Mouse (Mus musculus): Measurements from ENCODE around the gene Iqgap2. TPM values are rescaled to one million over a fixed set of nuclear protein-coding genes. Genes with fewer than 3 reads are reported as not detected.

The Iqgap2 gene
- polyA plus RNA-seq, 1 experiment from 2014 or later: 5.2 TPM

DNA sequence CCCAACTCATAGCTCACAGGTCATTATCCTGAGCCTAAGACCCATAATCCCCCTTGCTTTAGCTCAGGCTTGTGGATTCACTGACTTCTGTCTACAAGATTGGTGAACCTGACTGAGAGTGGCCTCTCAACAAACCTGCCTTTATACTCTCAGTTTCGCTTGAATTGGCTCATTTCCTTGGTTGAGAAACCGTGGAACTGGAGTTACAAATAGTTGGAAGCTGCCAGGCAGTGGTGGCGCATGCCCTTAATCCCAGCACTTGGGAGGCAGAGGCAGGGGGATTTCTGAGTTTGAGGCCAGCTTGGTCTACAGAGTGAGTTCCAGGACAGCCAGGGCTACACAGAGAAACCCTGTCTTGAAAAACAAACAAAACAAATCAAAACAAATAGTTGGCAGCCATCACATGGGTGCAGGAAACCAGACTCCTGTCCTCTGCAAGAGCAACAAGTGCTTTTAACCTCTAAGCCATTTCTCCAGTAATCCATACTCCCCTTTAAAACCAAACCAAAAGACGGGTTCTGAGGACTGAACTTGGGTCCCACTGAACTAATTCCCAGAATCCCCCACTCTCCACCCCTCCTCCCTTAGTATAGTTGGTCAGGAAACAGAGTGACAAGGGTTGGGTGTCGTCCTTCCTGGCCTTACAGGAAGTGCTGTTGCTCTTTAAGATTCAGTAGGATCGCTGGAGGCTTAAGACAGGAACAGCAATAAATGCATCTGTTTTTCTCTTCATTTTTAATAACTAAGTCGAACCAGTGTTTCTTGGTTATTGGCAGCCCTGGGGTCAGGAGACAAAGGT is 239.7 kb downstream of the Iqgap2 start:
- H3K4me2 ChIP-seq (ENCODE audit: low read depth, low read length): no peak overlapping the region
- H3K36me3 ChIP-seq (ENCODE audit: control insufficient read depth, insufficient read depth, low read length): no peaks in the 10 kb centered on the region
- no peaks in the 10 kb centered on the region for H3K9me3 ChIP-seq (ENCODE audit: control insufficient read depth, low read length)
- 73% methylated on average over 7 of the region's 7 CpGs for WGBS
- no peak for ATAC-seq (ENCODE audit: low read depth)
- peaks cover 6% of the 10 kb centered on the region for H3K4me1 ChIP-seq (replicated peaks; ENCODE audit: control insufficient read depth, insufficient read depth, low read length)
- H3K27me3 ChIP-seq (ENCODE audit: control insufficient read depth, insufficient read depth, low read depth, low read length): no peaks in the 10 kb centered on the region
- H3K9ac ChIP-seq (ENCODE audit: low read length): no peak overlapping the region
- H3K4me3 ChIP-seq (ENCODE audit: low read length): no peak overlapping the region
- H3K27ac ChIP-seq (ENCODE audit: low read length): no peak overlapping the region

DNA sequence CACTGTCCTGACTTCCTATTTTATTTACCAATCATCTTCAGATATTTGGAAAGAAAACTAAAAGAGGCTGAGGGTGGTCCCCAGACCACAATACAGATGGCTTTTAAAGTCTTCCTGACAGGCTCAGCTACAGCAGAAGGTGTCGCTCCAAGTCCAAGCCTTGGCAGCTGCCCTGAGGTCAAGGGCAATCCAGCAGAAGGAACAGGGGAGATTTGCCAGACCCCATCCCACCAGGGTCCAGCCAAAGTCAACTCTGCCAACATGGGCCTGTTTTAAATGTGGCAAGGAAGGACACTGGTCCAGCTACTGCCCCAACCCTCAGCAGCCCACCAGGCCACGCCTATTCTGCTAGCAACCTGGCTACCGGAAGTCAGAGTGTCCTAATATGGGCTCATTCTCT is 241.8 kb downstream of the Iqgap2 start:
- Histone ChIP-seq H3K36me3 (ENCODE audit: control insufficient read depth, insufficient read depth, low read length) (no peaks in the 10 kb centered on the region), H3K4me1 (replicated peaks; ENCODE audit: control insufficient read depth, insufficient read depth, low read length) (no peaks in the 10 kb centered on the region)
- no peak for ATAC-seq (ENCODE audit: low read depth)

DNA sequence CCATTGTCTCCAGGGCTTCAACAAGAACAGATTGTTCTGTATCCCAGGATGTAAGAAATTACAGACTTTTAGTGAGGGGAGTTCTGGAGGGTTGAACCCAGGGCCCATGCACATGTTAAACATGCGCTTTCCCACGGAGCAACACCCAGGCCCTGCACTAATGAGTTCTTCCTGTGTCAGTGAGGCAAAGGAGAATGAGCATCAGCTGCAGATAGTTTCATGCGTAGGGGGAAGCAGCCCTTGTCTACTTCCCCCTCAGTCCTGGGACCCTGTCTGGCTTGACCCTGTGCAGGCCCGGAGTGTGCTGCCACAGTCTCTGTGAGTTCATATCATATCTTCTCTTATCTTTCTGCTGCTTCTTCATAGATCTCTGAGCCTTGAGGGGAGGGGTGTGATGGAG is 244.5 kb downstream of the Iqgap2 start:
- ATAC-seq (ENCODE audit: low read depth): no peak
- Histone ChIP-seq H3K4me1 (replicated peaks; ENCODE audit: control insufficient read depth, insufficient read depth, low read length) (no peaks in the 10 kb centered on the region), H3K27ac (ENCODE audit: low read length) (no peak overlapping the region), H3K27me3 (ENCODE audit: control insufficient read depth, insufficient read depth, low read depth, low read length) (no peaks in the 10 kb centered on the region), H3K9me3 (ENCODE audit: control insufficient read depth, low read length) (no peaks in the 10 kb centered on the region), H3K36me3 (ENCODE audit: control insufficient read depth, insufficient read depth, low read length) (no peaks in the 10 kb centered on the region), H3K9ac (ENCODE audit: low read length) (no peak overlapping the region), H3K4me2 (ENCODE audit: low read depth, low read length) (no peak overlapping the region), H3K4me3 (ENCODE audit: low read length) (no peak overlapping the region)
- 70% methylated on average over 4 of the region's 4 CpGs for WGBS

More for the DNA sequence above, 241.8 kb downstream of the Iqgap2 start:
- 94% methylated on average over 3 of the region's 3 CpGs for WGBS
- H3K9ac ChIP-seq (ENCODE audit: low read length): no peak overlapping the region
- no peak overlapping the region for H3K27ac ChIP-seq (ENCODE audit: low read length)
- H3K4me3 ChIP-seq (ENCODE audit: low read length): no peak overlapping the region
- no peaks in the 10 kb centered on the region for H3K9me3 ChIP-seq (ENCODE audit: control insufficient read depth, low read length)
- H3K4me2 ChIP-seq (ENCODE audit: low read depth, low read length): no peak overlapping the region
- no peaks in the 10 kb centered on the region for H3K27me3 ChIP-seq (ENCODE audit: control insufficient read depth, insufficient read depth, low read depth, low read length)

DNA sequence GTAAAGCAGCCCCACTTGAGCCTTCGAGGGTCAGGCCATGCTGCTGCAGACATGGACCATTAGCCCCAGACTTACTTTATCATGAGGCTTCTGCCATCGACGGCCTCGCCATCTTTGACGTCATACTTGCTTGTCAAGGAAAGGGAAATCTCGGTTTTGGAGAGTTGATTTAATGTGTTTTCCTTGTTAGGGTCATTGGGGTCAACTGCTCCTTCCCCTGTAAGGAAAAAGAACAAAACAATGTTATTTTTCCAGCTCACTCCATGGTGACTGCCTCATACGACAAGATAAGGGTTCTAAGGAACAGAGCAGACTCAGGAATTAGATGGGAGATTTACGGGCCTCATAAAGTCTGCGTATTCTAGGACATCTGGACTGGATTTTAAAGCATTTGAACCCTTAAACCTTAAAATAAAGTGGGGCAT is 245.0 kb downstream of the Iqgap2 start:
- H3K27ac ChIP-seq (ENCODE audit: low read length): no peak overlapping the region
- H3K36me3 ChIP-seq (ENCODE audit: control insufficient read depth, insufficient read depth, low read length): no peaks in the 10 kb centered on the region
- WGBS: 51% methylated on average over 9 of the region's 9 CpGs
- ATAC-seq (ENCODE audit: low read depth): no peak
- H3K27me3 ChIP-seq (ENCODE audit: control insufficient read depth, insufficient read depth, low read depth, low read length): no peaks in the 10 kb centered on the region
- no peak overlapping the region for H3K4me2 ChIP-seq (ENCODE audit: low read depth, low read length)
- H3K9ac ChIP-seq (ENCODE audit: low read length): no peak overlapping the region
- no peaks in the 10 kb centered on the region for H3K9me3 ChIP-seq (ENCODE audit: control insufficient read depth, low read length)
- H3K4me1 ChIP-seq (replicated peaks; ENCODE audit: control insufficient read depth, insufficient read depth, low read length): peaks cover under 1% of the 10 kb centered on the region; the same call in 1 of the 2 replicates
- H3K4me3 ChIP-seq (ENCODE audit: low read length): no peak overlapping the region

DNA sequence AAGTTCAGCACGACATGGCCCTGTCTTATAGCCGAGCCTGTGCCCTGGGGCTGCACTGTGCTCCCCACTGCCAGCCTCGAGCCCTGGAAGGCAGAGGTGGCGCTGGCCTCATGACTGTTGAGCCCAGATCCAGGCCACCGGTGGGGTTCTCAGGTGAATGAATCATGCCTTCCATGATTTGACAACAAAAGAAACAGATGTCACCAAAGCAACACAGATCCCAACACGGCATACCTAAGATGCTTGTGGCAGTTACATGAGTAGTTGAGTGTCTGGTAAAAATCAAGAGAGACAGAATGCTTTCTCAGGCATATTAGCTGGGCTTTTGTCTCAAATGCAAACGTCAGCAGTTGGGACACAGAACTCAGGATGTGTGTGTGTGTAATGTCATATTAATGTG is 248.0 kb downstream of the Iqgap2 start:
- Histone ChIP-seq H3K9me3 (ENCODE audit: control insufficient read depth, low read length) (no peaks in the 10 kb centered on the region), H3K27ac (ENCODE audit: low read length) (no peak overlapping the region), H3K4me1 (replicated peaks; ENCODE audit: control insufficient read depth, insufficient read depth, low read length) (peaks cover 13% of the 10 kb centered on the region), H3K4me2 (ENCODE audit: low read depth, low read length) (no peak overlapping the region), H3K9ac (ENCODE audit: low read length) (0 out of 2 replicates have a peak overlapping the region, but pooled peaks have one; percentile 16), H3K4me3 (ENCODE audit: low read length) (no peak overlapping the region), H3K36me3 (ENCODE audit: control insufficient read depth, insufficient read depth, low read length) (no peaks in the 10 kb centered on the region), H3K27me3 (ENCODE audit: control insufficient read depth, insufficient read depth, low read depth, low read length) (no peaks in the 10 kb centered on the region)
- 62% methylated on average over 7 of the region's 7 CpGs for WGBS
- ATAC-seq (ENCODE audit: low read depth): no peak

DNA sequence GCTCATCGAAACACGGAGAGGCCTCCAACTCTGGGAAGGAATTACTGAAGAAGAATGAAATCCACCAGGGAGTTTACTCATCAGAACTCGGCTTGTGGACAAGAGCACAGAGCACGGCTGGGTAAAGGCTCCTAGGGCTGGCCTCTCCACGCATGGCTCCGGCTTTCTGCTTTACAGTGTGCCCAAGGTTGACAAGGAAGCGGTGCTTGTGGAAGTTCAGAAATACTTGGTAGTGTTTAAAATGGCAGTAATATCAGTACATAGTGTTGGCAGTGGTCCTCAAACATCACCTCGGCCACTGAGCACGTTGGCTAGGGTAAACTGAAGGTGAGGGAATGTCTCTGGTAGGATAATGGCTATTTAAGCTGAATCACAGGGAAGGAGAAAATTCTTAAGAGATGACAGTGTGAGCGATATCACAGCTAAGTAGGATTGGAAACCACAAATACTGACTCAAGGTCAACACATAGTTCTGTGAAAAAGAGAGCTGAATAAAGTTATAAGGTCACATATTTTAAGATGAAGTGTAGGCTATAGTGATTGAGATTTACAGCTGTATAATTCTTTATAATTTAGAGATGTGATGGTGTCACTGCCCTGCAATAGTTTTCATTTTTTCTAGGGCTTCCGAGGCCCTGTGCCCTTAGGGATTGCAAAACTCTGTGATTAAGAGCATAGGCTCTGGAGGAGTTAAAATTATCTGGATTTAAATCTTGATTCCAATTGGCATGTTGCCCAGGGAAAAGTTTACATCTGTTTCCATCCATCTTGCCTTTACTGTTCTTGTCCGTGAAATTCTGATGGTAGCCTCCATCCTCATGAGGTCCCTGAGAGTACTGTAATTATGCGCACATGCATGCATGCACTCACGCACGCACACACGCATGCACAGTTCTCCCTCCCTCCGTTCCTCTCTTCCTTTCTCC is 250.4 kb downstream of the Iqgap2 start:
- Histone ChIP-seq H3K4me3 (ENCODE audit: low read length) (no peak overlapping the region), H3K27me3 (ENCODE audit: control insufficient read depth, insufficient read depth, low read depth, low read length) (no peaks in the 10 kb centered on the region), H3K9me3 (ENCODE audit: control insufficient read depth, low read length) (no peaks in the 10 kb centered on the region), H3K9ac (ENCODE audit: low read length) (no peak overlapping the region), H3K36me3 (ENCODE audit: control insufficient read depth, insufficient read depth, low read length) (no peaks in the 10 kb centered on the region), H3K27ac (ENCODE audit: low read length) (peak overlapping the region; percentile 10; the same call in 1 of the 2 replicates), H3K4me1 (replicated peaks; ENCODE audit: control insufficient read depth, insufficient read depth, low read length) (peaks cover 20% of the 10 kb centered on the region), H3K4me2 (ENCODE audit: low read depth, low read length) (no peak overlapping the region)
- 71% methylated on average over 17 of the region's 17 CpGs for WGBS
- no peak for ATAC-seq (ENCODE audit: low read depth)

DNA sequence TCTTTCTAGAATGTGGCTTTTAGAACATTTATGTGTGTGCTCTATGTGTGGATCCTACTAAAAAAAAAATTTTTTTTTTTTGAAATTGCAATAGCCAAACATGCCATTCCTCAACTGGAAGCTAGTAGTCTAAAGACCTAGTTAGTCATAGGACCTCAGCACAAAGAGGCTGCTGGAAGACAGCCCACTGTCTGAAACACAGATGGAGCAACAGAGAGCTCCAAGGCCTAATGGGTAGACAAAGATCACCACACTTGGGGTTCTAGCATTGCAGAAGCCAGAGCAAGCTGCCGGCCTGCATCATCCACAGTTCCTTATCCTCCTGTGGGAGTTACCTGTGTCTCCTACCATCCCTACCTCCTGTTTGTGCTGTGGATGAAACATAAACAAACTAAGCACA is 251.3 kb downstream of the Iqgap2 start:
- WGBS: 91% methylated on average over 1 of the region's 1 CpGs
- no peak overlapping the region for H3K9ac ChIP-seq (ENCODE audit: low read length)
- H3K36me3 ChIP-seq (ENCODE audit: control insufficient read depth, insufficient read depth, low read length): no peaks in the 10 kb centered on the region
- H3K4me3 ChIP-seq (ENCODE audit: low read length): no peak overlapping the region
- H3K27me3 ChIP-seq (ENCODE audit: control insufficient read depth, insufficient read depth, low read depth, low read length): no peaks in the 10 kb centered on the region
- no peaks in the 10 kb centered on the region for H3K9me3 ChIP-seq (ENCODE audit: control insufficient read depth, low read length)
- H3K27ac ChIP-seq (ENCODE audit: low read length): no peak overlapping the region
- H3K4me1 ChIP-seq (replicated peaks; ENCODE audit: control insufficient read depth, insufficient read depth, low read length): peaks cover 20% of the 10 kb centered on the region
- ATAC-seq (ENCODE audit: low read depth): no peak
- H3K4me2 ChIP-seq (ENCODE audit: low read depth, low read length): no peak overlapping the region

DNA sequence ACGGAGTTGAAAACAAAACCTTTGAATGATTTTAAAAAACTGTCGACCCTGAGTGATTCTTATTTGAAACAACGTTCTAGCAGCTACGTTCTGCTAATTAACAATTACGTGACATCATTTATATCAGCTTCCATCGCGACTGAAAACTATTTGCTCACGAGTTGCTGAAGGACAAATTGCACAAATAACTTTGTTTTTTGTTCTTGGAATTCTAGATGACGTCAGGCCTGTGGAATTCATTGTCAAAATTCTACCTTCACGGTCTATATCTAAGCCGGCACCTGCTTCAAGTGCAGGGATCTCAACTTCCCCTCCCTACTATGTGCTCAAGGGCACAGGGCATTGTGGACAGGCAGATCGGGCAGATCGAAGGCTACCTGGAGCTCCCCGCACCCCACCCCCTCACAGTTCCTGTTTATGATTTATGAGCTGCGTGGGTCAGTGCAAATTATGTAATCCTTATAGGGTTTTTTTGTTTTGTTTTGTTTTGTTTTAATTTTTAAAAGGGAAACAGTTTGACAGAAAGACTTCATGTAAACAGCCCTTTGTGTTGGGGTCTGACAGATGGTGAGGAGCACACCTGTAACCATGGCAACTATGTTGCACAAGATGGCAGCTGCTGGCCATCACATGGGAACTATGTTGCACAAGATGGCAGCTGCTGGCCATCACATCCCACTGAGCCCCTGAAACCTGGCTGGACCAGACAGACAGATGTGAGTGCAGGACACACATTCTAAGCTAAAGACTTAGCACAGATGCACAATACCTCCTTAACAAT is 252.2 kb downstream of the Iqgap2 start:
- Histone ChIP-seq H3K27ac (ENCODE audit: low read length) (peak overlapping the region; percentile 88), H3K36me3 (ENCODE audit: control insufficient read depth, insufficient read depth, low read length) (no peaks in the 10 kb centered on the region), H3K27me3 (ENCODE audit: control insufficient read depth, insufficient read depth, low read depth, low read length) (no peaks in the 10 kb centered on the region), H3K4me3 (ENCODE audit: low read length) (no peak overlapping the region), H3K4me2 (ENCODE audit: low read depth, low read length) (peak overlapping the region; percentile 18; the same call in 1 of the 2 replicates), H3K9ac (ENCODE audit: low read length) (peak overlapping the region; percentile 12; the same call in 1 of the 2 replicates), H3K4me1 (replicated peaks; ENCODE audit: control insufficient read depth, insufficient read depth, low read length) (peaks cover 24% of the 10 kb centered on the region), H3K9me3 (ENCODE audit: control insufficient read depth, low read length) (no peaks in the 10 kb centered on the region)
- peak; percentile 61 for ATAC-seq (ENCODE audit: low read depth)
- WGBS: 40% methylated on average over 15 of the region's 15 CpGs
